Mouse (Mus musculus): Measurements from ENCODE around the gene Ap2m1. TPM values are rescaled to one million over a fixed set of nuclear protein-coding genes. Genes with fewer than 3 reads are reported as not detected.

Gene Ap2m1
- polyA plus RNA-seq, 1 experiment from 2014 or later: 402 TPM

DNA sequence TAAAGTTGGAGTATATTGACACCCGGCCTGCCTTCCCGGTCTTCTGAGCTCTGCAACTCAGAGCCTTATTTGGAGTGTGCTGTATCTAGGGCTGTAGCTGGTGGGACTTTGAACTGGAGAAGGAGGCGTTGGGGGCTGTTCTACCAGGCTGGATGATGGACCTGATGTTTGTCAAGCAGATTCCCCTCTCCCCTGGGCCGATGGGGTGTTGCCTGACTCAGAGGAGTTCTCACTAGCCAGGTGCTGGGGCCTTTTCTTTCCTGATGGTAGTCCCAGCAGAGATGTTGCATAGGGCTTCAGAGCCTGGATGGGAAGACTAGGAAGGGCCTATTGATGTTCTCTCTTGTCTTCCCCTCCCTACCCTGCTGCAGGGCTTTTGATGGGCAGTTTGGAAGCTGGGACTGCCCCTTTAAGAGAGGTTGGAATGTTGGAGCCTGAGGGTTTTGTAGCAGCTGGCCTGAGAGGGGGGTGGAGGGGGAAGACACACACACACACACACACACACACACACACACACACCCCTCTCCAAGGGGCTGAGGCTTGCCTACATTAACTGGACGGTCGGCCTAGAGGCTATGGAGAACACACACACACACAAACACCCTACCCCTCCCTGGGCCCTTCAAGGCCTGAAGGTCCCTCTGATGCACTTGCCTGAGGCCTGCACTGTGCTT is 17.4 kb upstream of the Ap2m1 start:
- peak overlapping the region; percentile 96 for H3K9ac ChIP-seq (replicated peaks; ENCODE audit: low read depth)
- no peaks in the 10 kb centered on the region for H3K9me3 ChIP-seq (ENCODE audit: low read length)
- ATAC-seq: peak; percentile 23
- H3K4me2 ChIP-seq (replicated peaks; ENCODE audit: low read depth, low read length): peak overlapping the region; percentile 86
- peak overlapping the region; percentile 93 for H3K27ac ChIP-seq (ENCODE audit: low read length)
- H3K36me3 ChIP-seq (ENCODE audit: insufficient read depth, low read length): 0 out of 2 replicates have a peak, but pooled peaks cover 7% of the 10 kb centered on the region
- H3K4me3 ChIP-seq (ENCODE audit: low read depth, low read length): peak overlapping the region; percentile 97
- no peaks in the 10 kb centered on the region for H3K27me3 ChIP-seq (replicated peaks; ENCODE audit: insufficient read depth, low read length)
- TF ChIP-seq CTCF (IDR thresholded peaks at IDR 0.05) (no peak), EP300 (IDR thresholded peaks at IDR 0.05) (no peak)
- 3% methylated on average over 4 of the region's 6 CpGs for WGBS
- H3K4me1 ChIP-seq (ENCODE audit: insufficient read depth, low read depth, low read length): peaks cover 6% of the 10 kb centered on the region; the same call in 1 of the 2 replicates
- peak; percentile 79 for DNase-seq (ENCODE audit: low spot score)

DNA sequence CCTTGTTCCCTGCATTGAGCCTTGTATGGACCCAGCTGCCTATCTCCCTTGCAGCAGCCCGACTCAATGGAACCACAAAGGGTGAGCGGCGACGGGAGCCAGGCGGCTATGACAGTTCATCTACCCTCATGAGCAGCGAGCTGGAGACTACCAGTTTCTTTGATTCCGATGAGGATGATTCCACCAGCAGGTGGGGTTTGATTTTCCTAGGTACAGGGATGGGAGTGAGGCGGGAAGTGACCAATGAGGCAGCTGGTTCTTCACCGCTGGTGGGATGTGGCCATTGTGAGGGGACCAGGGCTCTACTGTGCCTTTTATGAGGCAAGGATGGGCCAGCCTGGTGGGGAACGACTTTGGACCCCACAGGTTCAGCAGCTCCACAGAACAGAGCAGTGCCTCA is 11.4 kb upstream of the Ap2m1 start:
- H3K9me3 ChIP-seq (ENCODE audit: low read length): no peaks in the 10 kb centered on the region
- H3K4me3 ChIP-seq (ENCODE audit: low read depth, low read length): no peak overlapping the region
- H3K27me3 ChIP-seq (replicated peaks; ENCODE audit: insufficient read depth, low read length): no peaks in the 10 kb centered on the region
- TF ChIP-seq EP300 (IDR thresholded peaks at IDR 0.05): no peak
- no peak for TF ChIP-seq CTCF (IDR thresholded peaks at IDR 0.05)
- H3K9ac ChIP-seq (replicated peaks; ENCODE audit: low read depth): no peak overlapping the region
- no peaks in the 10 kb centered on the region for H3K4me1 ChIP-seq (ENCODE audit: insufficient read depth, low read depth, low read length)
- DNase-seq (ENCODE audit: low spot score): no peak
- 71% methylated on average over 10 of the region's 10 CpGs for WGBS
- no peak overlapping the region for H3K4me2 ChIP-seq (replicated peaks; ENCODE audit: low read depth, low read length)
- H3K27ac ChIP-seq (ENCODE audit: low read length): no peak overlapping the region
- H3K36me3 ChIP-seq (ENCODE audit: insufficient read depth, low read length): peaks cover 49% of the 10 kb centered on the region
- ATAC-seq: no peak

DNA sequence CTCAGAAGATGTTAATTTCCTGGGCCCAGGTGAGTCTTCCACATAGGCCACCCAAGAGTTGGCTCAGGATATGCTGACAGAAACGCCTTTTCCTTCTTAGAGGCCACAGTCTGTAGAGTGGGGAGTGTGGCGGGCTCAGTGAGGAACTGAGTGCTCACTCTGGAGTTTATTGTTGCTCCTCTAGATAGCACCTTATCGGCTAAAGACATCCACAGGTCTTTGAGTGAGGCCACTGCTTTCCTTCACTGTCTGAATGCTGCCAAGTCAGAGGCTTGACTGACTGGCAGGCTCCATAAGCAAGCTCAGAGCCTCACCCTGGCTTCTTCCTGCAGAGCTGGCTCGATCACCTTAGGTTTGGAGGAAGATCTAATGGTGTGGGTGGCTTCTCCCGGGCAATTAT is 6.5 kb upstream of the Ap2m1 start:
- WGBS: 79% methylated on average over 5 of the region's 5 CpGs
- TF ChIP-seq EP300 (IDR thresholded peaks at IDR 0.05): no peak
- no peak for TF ChIP-seq CTCF (IDR thresholded peaks at IDR 0.05)
- no peaks in the 10 kb centered on the region for H3K9me3 ChIP-seq (ENCODE audit: low read length)
- H3K36me3 ChIP-seq (ENCODE audit: insufficient read depth, low read length): peaks cover 53% of the 10 kb centered on the region
- no peak overlapping the region for H3K4me3 ChIP-seq (ENCODE audit: low read depth, low read length)
- H3K4me2 ChIP-seq (replicated peaks; ENCODE audit: low read depth, low read length): no peak overlapping the region
- no peak for ATAC-seq
- H3K9ac ChIP-seq (replicated peaks; ENCODE audit: low read depth): no peak overlapping the region
- H3K4me1 ChIP-seq (ENCODE audit: insufficient read depth, low read depth, low read length): no peaks in the 10 kb centered on the region
- no peak overlapping the region for H3K27ac ChIP-seq (ENCODE audit: low read length)
- no peak for DNase-seq (ENCODE audit: low spot score)
- H3K27me3 ChIP-seq (replicated peaks; ENCODE audit: insufficient read depth, low read length): no peaks in the 10 kb centered on the region

DNA sequence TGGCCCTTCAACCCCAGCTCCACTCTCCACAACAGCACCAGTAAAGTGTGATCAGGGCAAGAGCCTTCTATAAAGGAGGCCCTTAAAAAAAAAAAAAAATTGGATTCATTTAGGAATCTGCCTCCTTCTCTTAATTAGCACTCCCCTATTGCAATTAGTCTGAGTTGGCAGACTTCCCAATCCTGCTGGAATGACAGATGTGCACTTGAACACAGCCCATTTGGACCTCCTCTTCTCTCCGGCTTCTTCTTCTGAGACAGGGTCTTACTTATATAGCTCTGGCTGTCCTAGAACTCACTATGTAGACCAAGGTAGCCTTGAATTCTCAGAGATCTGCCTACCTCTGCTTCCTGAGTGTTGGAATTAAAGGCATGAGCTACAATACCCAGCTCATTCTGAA is 5.9 kb upstream of the Ap2m1 start:
- TF ChIP-seq CTCF (IDR thresholded peaks at IDR 0.05): no peak
- no peak for TF ChIP-seq EP300 (IDR thresholded peaks at IDR 0.05)
- no peak for ATAC-seq
- 61% methylated on average over 1 of the region's 1 CpGs for WGBS

DNA sequence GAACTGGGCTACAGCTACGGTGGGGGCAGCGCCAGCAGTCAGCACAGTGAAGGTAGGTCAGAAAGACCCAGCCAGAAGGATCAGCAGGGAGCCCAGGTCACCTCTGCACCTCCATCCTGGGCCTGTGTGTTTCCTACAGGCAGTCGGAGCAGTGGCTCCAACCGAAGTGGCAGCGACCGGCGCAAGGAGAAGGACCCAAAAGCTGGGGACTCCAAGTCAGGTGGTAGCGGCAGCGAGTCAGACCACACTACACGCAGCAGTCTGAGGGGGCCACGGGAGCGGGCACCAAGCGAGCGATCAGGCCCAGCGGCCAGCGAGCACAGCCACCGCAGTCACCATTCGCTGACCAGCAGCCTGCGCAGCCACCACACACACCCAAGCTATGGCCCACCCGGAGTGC is 4.3 kb upstream of the Ap2m1 start:
- WGBS: 94% methylated on average over 20 of the region's 20 CpGs
- Histone ChIP-seq H3K9me3 (ENCODE audit: low read length) (no peaks in the 10 kb centered on the region), H3K4me2 (replicated peaks; ENCODE audit: low read depth, low read length) (no peak overlapping the region), H3K4me3 (ENCODE audit: low read depth, low read length) (no peak overlapping the region), H3K27ac (ENCODE audit: low read length) (no peak overlapping the region), H3K4me1 (ENCODE audit: insufficient read depth, low read depth, low read length) (no peaks in the 10 kb centered on the region), H3K9ac (replicated peaks; ENCODE audit: low read depth) (no peak overlapping the region), H3K36me3 (ENCODE audit: insufficient read depth, low read length) (peaks cover 35% of the 10 kb centered on the region), H3K27me3 (replicated peaks; ENCODE audit: insufficient read depth, low read length) (no peaks in the 10 kb centered on the region)
- TF ChIP-seq EP300 (IDR thresholded peaks at IDR 0.05): no peak
- no peak for TF ChIP-seq CTCF (IDR thresholded peaks at IDR 0.05)
- no peak for DNase-seq (ENCODE audit: low spot score)
- no peak for ATAC-seq

More for the DNA sequence above, 5.9 kb upstream of the Ap2m1 start:
- no peak overlapping the region for H3K4me2 ChIP-seq (replicated peaks; ENCODE audit: low read depth, low read length)
- no peak overlapping the region for H3K9ac ChIP-seq (replicated peaks; ENCODE audit: low read depth)
- H3K27me3 ChIP-seq (replicated peaks; ENCODE audit: insufficient read depth, low read length): no peaks in the 10 kb centered on the region
- H3K4me1 ChIP-seq (ENCODE audit: insufficient read depth, low read depth, low read length): no peaks in the 10 kb centered on the region
- H3K4me3 ChIP-seq (ENCODE audit: low read depth, low read length): no peak overlapping the region
- DNase-seq (ENCODE audit: low spot score): no peak
- H3K27ac ChIP-seq (ENCODE audit: low read length): no peak overlapping the region
- H3K36me3 ChIP-seq (ENCODE audit: insufficient read depth, low read length): peaks cover 47% of the 10 kb centered on the region
- no peaks in the 10 kb centered on the region for H3K9me3 ChIP-seq (ENCODE audit: low read length)

DNA sequence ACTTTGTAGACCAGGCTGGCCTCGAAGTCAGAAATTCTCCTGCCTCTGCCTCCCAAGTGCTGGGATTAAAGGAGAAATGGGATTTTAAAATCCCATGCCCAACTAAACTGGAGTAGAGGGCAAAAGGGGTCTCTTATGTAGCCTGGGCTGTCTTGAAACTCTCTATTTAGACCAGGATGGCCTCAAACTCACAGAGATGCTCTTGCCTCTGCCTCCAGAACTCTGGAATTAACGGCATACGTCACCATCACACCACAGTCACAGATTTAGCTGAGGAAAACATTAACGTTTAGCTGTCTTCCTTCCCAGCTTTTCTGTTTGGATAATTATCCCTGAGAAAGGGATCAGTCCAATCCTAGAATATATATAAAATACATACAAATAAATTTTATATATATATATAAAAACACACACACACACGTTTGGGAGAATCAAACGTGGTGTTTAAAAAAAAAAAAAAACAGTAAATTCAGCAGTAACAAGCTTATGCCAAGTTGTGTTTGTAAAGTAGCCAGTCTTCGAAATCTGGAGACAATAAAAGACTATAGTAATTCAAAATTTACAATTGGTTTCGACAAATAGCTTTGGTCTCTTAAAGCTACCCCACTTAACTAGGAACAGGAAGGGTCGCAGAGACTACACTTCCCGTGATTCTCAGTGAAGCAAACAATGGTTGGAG is 522 bp upstream of the Ap2m1 start:
- Histone ChIP-seq H3K4me2 (replicated peaks; ENCODE audit: low read depth, low read length) (peak overlapping the region; percentile 74; the same call in 1 of the 2 replicates), H3K36me3 (ENCODE audit: insufficient read depth, low read length) (peaks cover 24% of the 10 kb centered on the region; the same call in 1 of the 2 replicates), H3K4me3 (ENCODE audit: low read depth, low read length) (no peak overlapping the region), H3K27me3 (replicated peaks; ENCODE audit: insufficient read depth, low read length) (no peaks in the 10 kb centered on the region), H3K9me3 (ENCODE audit: low read length) (no peaks in the 10 kb centered on the region), H3K4me1 (ENCODE audit: insufficient read depth, low read depth, low read length) (peaks cover 16% of the 10 kb centered on the region), H3K27ac (ENCODE audit: low read length) (no peak overlapping the region), H3K9ac (replicated peaks; ENCODE audit: low read depth) (no peak overlapping the region)
- 42% methylated on average over 10 of the region's 10 CpGs for WGBS
- TF ChIP-seq CTCF (IDR thresholded peaks at IDR 0.05) (no peak), EP300 (IDR thresholded peaks at IDR 0.05) (no peak)
- DNase-seq (ENCODE audit: low spot score) (no peak), ATAC-seq (no peak)

Data from lung, postnatal 0 days (tissue).